Mouse (Mus musculus) olfactory bulb, adult 2 months (tissue): ENCODE results near the gene Cpn2. TPM values are rescaled to one million over a fixed set of nuclear protein-coding genes. Genes with fewer than 3 reads are reported as not detected.

Experiments
- H3K27ac ChIP-seq: fragments of 200-500 bp; 2 replicates; pipeline ENCODE4 v1.5.1; 2012; ENCODE audit warnings: low read depth, low read length; ENCODE audit not compliant: insufficient read depth
- H3K4me1 ChIP-seq: fragments of 200-500 bp; 2 replicates; pipeline ENCODE4 v1.6.1; 2012; ENCODE audit warnings: low read length; ENCODE audit not compliant: control insufficient read depth, insufficient read depth
- H3K4me3 ChIP-seq: fragments of 200-500 bp; 2 replicates; pipeline ENCODE4 v1.5.1; 2012; ENCODE audit warnings: mild to moderate bottlenecking, low read depth, low read length, moderate library complexity; ENCODE audit not compliant: insufficient read depth
- CTCF ChIP-seq: fragments of 200-500 bp; IDR thresholded peaks from 2 replicates; pipeline ENCODE4 v1.5.1; 2012; ENCODE audit warnings: low read depth, mild to moderate bottlenecking, low read length, moderate library complexity; ENCODE audit not compliant: insufficient read depth
- POLR2A ChIP-seq: fragments of 200-500 bp; IDR thresholded peaks from 2 replicates; pipeline ENCODE4 v1.6.1; 2012; ENCODE audit warnings: mild to moderate bottlenecking, low read depth, low read length, moderate library complexity; ENCODE audit not compliant: insufficient read depth
- WGBS: fragments of 180-500 bp; shearing (Covaris S2); methylation state at CpG from one replicate; pipeline ENCODE4 v1.1.7; 2018; 5-methylcytosine and 5-hydroxymethylcytosine counted together
- polyA plus RNA-seq: library from polyadenylated mRNA; stranded (reverse); fragments of >200 nt; gene quantifications from 2 replicates; pipeline ENCODE4 v1.2.4, GENCODE M21; 2012; ENCODE audit warnings: low replicate concordance; ENCODE audit not compliant: missing spikeins, insufficient read depth, insufficient read length

Cpn2 gene
- polyA plus RNA-seq, 1 experiment: not detected

DNA sequence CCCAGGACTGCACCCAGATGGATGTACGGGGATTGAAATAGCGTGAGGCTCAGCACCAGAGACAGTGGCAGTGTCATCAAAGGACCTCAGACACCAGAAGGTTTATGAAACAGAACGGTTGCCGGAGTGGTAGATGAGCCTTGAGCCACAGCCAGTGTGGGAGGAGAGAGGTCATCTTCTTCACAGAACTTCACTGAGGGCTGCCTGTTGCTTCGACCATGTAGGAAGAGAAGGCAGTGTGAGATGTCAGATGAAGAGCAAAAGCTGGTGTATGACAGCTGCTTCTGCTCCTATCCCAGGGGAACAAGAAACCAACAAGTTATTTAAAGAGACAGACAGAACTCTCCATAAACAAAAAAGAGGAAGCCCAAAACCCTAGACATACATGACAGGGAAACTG lies 36.9 kb upstream of the Cpn2 start:
- H3K4me3 ChIP-seq: no peak overlapping the region
- no peak for TF ChIP-seq CTCF
- TF ChIP-seq POLR2A: no peak
- H3K4me1 ChIP-seq: peaks cover 11% of the 10 kb centered on the region
- WGBS: 77% methylated on average over 5 of the region's 5 CpGs
- H3K27ac ChIP-seq: no peak overlapping the region

DNA sequence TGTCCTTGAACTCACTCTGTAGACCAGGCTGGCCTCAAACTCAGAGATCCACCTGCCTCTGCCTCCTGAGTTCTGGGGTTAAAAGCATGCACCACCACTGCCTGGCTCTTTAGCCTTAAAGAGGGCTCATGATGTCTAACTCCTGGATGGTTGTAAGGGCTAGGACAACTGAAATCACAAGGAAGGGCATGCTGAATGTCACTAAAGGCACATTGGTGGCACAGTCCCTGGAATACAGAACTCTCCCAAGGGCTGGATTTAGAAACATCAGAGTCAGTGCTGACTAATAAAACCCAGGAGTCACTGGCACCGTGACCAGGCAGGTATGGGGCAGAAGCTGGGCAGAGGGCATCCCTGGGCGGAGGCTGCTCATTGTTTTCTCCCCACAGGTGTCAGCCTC lies 36.1 kb upstream of the Cpn2 start:
- TF ChIP-seq CTCF (no peak), POLR2A (no peak)
- 88% methylated on average over 2 of the region's 2 CpGs for WGBS

DNA sequence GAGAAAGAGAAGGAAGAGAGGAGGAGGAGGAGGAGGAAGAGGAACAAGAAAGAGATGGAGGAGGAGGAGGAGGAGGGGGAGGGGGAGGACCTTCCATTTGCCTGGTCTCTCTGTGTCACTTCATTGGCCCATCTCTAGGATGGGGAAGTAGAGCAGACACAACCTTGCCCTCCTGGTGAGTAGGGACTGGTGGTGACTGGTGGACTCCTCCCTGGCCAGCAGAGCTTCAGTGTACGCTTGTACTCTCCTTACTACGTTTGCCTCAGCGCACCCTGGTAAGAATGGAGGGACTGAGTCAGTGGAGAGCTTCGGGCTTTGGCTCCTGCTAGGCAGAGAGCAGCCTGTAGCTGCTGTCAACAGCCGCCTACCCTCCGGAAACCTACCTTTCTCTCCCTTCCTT lies 35.4 kb upstream of the Cpn2 start:
- WGBS: 90% methylated on average over 6 of the region's 6 CpGs
- no peak overlapping the region for H3K27ac ChIP-seq
- TF ChIP-seq POLR2A (no peak), CTCF (no peak)
- no peak overlapping the region for H3K4me3 ChIP-seq
- H3K4me1 ChIP-seq: no peaks in the 10 kb centered on the region

More for the DNA sequence above, 36.1 kb upstream of the Cpn2 start:
- Histone ChIP-seq H3K4me3 (no peak overlapping the region), H3K27ac (no peak overlapping the region), H3K4me1 (peaks cover 3% of the 10 kb centered on the region)

DNA sequence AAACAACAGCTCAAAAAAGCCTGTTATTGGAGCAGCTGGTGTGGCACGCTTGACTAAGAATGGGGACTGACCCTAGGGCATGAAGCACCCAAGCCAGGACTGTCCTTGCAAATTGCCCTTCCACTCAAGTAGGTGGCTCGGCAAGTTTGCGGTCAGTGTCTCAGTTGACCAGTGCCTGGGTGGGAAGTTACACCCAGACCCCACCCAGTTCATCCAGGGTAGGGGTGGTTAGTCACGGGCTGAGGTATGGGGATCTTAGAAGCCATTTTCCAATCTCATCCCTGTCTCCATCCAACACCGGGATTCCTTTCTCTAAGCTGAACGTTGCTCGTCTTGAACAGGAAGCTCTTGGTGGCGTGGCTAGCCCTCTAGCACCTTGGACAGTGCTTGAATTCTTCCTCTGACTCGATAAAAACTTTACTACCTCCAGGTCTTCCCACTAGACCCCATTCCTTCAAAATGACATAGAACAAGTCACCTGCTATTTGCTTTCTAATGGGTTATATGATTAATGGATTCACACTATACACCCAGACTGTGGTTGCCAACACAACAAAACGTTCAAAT lies 32.5 kb upstream of the Cpn2 start:
- Histone ChIP-seq H3K4me1 (no peaks in the 10 kb centered on the region), H3K4me3 (no peak overlapping the region), H3K27ac (no peak overlapping the region)
- WGBS: 82% methylated on average over 10 of the region's 10 CpGs
- TF ChIP-seq CTCF (no peak), POLR2A (no peak)

DNA sequence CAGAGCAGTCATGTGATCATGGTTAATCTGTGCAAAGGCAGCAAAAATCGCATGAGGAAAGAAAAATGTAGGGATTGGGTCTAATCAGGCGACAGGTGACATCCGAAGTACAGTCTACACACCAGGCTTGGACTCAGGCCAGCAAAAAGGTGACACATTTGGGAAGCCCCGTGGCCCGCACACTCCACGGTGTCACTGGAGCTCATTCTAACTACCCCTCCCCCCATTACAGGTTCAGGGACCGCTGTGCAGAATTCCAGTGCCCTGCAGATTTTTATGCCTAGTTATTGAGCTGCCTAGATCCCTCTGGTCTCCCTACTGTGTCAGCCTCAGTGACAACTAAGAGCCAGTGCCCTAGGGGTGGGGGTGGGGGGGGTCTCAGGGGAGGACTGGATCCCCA lies 30.2 kb upstream of the Cpn2 start:
- Histone ChIP-seq H3K4me1 (no peaks in the 10 kb centered on the region), H3K4me3 (no peak overlapping the region), H3K27ac (no peak overlapping the region)
- TF ChIP-seq CTCF (no peak), POLR2A (no peak)
- 90% methylated on average over 7 of the region's 7 CpGs for WGBS

DNA sequence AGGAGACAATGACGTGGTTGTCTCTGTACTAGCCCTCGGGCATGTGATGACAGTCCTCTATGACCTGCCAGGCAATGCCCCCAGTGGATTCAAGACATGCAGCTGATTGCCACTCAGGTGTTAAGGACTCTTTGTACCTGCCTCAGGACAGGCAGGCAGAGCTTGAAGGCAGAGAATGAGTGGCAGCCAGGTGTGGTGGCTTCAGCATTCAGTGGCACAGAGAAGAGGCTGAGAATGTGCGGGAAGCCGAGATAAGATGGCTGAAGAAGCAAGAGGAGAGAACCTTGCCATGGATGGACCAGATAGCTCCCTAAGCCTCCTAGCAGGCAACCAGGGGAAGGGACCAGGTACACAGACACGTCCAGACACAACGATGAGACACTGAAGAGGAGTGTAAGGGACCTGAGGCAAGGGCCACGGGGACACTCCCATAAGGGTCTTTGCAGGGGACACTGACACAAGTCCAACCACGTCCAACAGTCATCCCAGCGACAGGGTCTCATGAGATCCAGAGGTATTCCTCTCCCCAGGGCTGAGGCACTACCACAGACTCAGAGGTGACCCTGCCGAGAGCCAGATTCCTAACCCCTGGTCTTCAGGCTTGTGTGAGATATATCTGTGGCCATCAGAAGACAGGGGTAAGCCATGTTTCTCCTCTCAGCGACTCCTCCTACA lies 29.4 kb upstream of the Cpn2 start:
- no peak for TF ChIP-seq POLR2A
- TF ChIP-seq CTCF: no peak
- Histone ChIP-seq H3K27ac (no peak overlapping the region), H3K4me3 (no peak overlapping the region), H3K4me1 (no peaks in the 10 kb centered on the region)
- 96% methylated on average over 11 of the region's 11 CpGs for WGBS

DNA sequence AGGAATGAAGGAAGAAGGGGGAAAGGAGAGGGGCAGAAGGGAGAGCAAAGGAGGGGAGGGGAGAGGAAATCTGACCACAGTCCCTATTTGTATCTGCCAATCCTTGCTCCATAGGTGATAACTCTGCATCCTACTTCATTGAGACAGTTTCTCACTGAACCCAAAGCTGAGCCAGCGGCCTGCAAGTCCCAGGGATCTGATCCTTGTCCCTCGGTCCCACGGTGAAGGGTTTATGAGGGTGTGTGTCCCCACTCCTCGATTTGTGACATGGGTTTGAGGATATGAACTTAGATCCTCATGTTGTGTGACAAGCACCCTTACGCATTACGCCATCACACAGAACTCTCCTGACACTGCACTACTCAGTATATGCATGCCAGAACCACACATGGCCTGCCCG lies 27.8 kb upstream of the Cpn2 start:
- Histone ChIP-seq H3K4me1 (no peaks in the 10 kb centered on the region), H3K27ac (no peak overlapping the region), H3K4me3 (no peak overlapping the region)
- WGBS: 91% methylated on average over 7 of the region's 7 CpGs
- TF ChIP-seq CTCF: no peak
- TF ChIP-seq POLR2A: no peak

DNA sequence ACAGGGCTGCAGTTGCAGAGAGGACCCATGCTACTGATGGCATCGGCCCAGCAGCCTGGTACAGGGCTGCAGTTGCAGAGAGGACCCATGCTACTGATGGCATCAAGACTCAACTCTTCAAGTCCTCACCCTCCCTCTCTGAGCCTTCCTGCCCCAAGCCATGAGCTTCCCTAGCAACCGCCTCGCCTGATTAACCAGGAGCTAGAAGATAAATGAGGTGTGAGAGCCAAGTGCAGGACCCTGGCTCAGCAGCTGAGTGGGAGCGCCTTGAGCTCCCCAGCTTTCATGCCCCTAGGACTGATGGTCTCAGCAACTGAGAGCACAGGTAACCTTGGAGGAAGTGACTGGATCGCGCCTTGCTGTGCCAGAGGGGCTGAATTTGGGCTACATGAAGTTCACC lies 23.1 kb upstream of the Cpn2 start:
- Histone ChIP-seq H3K4me1 (no peaks in the 10 kb centered on the region), H3K4me3 (no peak overlapping the region), H3K27ac (no peak overlapping the region)
- TF ChIP-seq CTCF (no peak), POLR2A (no peak)
- WGBS: 80% methylated on average over 6 of the region's 6 CpGs

DNA sequence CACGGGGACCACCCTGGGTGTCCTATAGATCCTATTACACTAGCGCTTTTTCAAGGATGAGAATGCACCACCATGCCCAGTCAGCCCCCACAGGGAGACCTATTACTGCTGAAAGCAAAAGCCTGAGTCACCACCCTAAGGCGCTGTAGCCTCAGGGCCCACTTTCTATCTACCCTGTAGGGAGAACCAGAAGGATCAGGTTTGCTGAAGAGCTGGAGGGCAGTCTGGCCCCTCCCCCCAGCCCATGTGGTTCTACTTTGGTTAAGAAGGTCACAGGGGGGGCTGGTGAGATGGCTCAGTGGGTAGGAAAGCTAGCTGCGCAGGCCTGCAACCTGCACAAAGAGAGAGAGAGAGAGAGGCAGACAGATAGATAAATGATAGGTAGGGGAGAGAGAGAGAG lies 18.4 kb upstream of the Cpn2 start:
- no peak overlapping the region for H3K4me3 ChIP-seq
- H3K27ac ChIP-seq: no peak overlapping the region
- TF ChIP-seq POLR2A (no peak), CTCF (no peak)
- WGBS: 74% methylated on average over 4 of the region's 4 CpGs
- peaks cover 20% of the 10 kb centered on the region for H3K4me1 ChIP-seq

DNA sequence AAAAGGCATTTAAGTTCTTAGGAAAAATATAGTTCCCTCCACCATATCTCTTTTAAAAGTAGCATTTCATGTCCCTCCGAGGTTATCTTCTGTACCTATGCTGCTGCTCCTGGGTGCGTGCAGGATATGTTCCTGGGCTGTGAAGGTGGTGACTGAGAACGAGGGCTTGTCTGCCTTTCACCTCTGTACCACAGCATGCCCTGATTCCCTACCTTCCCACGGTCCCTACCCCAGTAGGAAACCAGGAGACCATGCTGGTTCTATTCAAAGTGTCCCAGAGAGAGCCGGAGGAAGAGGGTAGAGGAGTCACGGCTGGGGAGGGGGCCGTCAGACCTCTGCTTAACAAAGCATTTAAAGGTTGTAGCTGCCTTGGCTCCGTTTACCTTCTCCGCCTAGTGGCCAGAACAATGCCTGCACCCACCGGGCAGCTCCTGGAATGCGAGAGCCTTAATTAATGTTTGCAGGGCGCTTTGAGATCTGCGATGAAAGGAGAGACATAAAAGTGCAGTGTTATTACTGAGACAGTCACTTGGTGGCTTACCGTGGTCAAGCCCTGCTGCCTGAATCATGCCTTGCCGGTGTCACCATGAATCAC lies 16.5 kb upstream of the Cpn2 start:
- 3% methylated on average over 15 of the region's 15 CpGs for WGBS
- no peak for TF ChIP-seq POLR2A
- TF ChIP-seq CTCF: no peak; the same call in 1 of the 2 replicates
- Histone ChIP-seq H3K27ac (no peak overlapping the region), H3K4me3 (no peak overlapping the region), H3K4me1 (peaks cover 20% of the 10 kb centered on the region)
